Mouse (Mus musculus) liver, embryonic 15.5 days (tissue): ENCODE measurements at regions not wholly inside any gene's neighbourhood (a gene's known extent, or its start where the extent isn't known, plus 50 kb on each side); places are given as distances from the start of the nearest gene placed in this dataset.
"Not testable (repeated sequence)": the region's sequence is repeated elsewhere in the genome, so short reads cannot be mapped to it uniquely, and the experiment has no call there.

Experiments used
- ATAC-seq: fragments of 200-750 bp; cut with Nextera tagmentation; 2 replicates; pipeline ENCODE4 v1.8.0; 2017; ENCODE audit warnings: moderate number of reproducible peaks, mild to moderate bottlenecking, moderate library complexity; ENCODE audit not compliant: insufficient read depth
- H3K27ac ChIP-seq: fragments of 300-500 bp; sonication (generic); replicated peaks from 2 replicates; pipeline ENCODE4 v1.5.1; 2015; ENCODE audit warnings: mild to moderate bottlenecking, inconsistent platforms
- H3K27me3 ChIP-seq: fragments of 300-500 bp; sonication (generic); 2 replicates; pipeline ENCODE4 v1.6.1; 2015; ENCODE audit warnings: mild to moderate bottlenecking, inconsistent platforms
- H3K36me3 ChIP-seq: fragments of 300-500 bp; sonication (generic); replicated peaks from 2 replicates; pipeline ENCODE4 v1.6.1; 2015; ENCODE audit warnings: moderate library complexity, mild to moderate bottlenecking, inconsistent platforms
- H3K4me1 ChIP-seq: fragments of 300-500 bp; sonication (generic); replicated peaks from 2 replicates; pipeline ENCODE4 v1.6.1; 2015; ENCODE audit warnings: inconsistent platforms
- H3K4me2 ChIP-seq: fragments of 300-500 bp; sonication (generic); 2 replicates; pipeline ENCODE4 v1.6.1; 2015; ENCODE audit warnings: moderate library complexity, mild to moderate bottlenecking, inconsistent platforms
- H3K4me3 ChIP-seq: fragments of 300-500 bp; sonication (generic); replicated peaks from 2 replicates; pipeline ENCODE4 v1.5.1; 2015; ENCODE audit warnings: mild to moderate bottlenecking, inconsistent platforms
- H3K9ac ChIP-seq: fragments of 300-500 bp; sonication (generic); 2 replicates; pipeline ENCODE4 v1.6.1; 2015; ENCODE audit warnings: moderate library complexity, mild to moderate bottlenecking, inconsistent platforms
- H3K9me3 ChIP-seq: fragments of 300-500 bp; sonication (generic); replicated peaks from 2 replicates; pipeline ENCODE4 v1.6.1; 2016; ENCODE audit warnings: inconsistent platforms
- WGBS: fragments of 180-500 bp; shearing (Covaris S2); methylation state at CpG from one replicate; pipeline ENCODE4 v1.1.7; 2015; ENCODE audit warnings: mixed read lengths; ENCODE audit not compliant: insufficient replicate concordance; 5-methylcytosine and 5-hydroxymethylcytosine counted together

- not testable (repeated sequence) for H3K36me3 ChIP-seq, H3K4me3 ChIP-seq, H3K4me2 ChIP-seq, H3K27ac ChIP-seq, H3K27me3 ChIP-seq, H3K9me3 ChIP-seq, H3K9ac ChIP-seq, H3K4me1 ChIP-seq
- peak; percentile 86 for ATAC-seq
- 28% methylated on average over 3 of the region's 3 CpGs for WGBS
Observed at GRCm38 (mm10) chr16:3114473-3115335, 476.1 kb upstream of the Olfr161 start.

- H3K4me2 ChIP-seq, H3K4me1 ChIP-seq, H3K36me3 ChIP-seq, H3K9ac ChIP-seq, H3K27ac ChIP-seq, H3K4me3 ChIP-seq, H3K9me3 ChIP-seq, H3K27me3 ChIP-seq: not testable (repeated sequence)
- ATAC-seq = peak; percentile 84
- WGBS = 59% methylated on average over 8 of the region's 9 CpGs
Observed at GRCm38 (mm10) chr16:3115336-3116112, 475.3 kb upstream of the Olfr161 start.

- WGBS = 39% methylated on average over 2 of the region's 3 CpGs
- not testable (repeated sequence) for ATAC-seq, H3K4me1 ChIP-seq
Observed at GRCm38 (mm10) chr16:3116113-3116511, 474.7 kb upstream of the Olfr161 start.

GRCm38 (mm10) chr16:3121216-3121615 is 469.6 kb upstream of the Olfr161 start:
- H3K36me3 ChIP-seq, H3K27ac ChIP-seq, H3K9ac ChIP-seq, H3K4me2 ChIP-seq, H3K27me3 ChIP-seq, H3K9me3 ChIP-seq, ATAC-seq, H3K4me3 ChIP-seq, H3K4me1 ChIP-seq: not testable (repeated sequence)

More at GRCm38 (mm10) chr16:3116113-3116511, 474.7 kb upstream of the Olfr161 start:
- not testable (repeated sequence) for H3K9me3 ChIP-seq, H3K4me3 ChIP-seq, H3K4me2 ChIP-seq, H3K27ac ChIP-seq, H3K36me3 ChIP-seq, H3K9ac ChIP-seq, H3K27me3 ChIP-seq

- not testable (repeated sequence) for H3K4me3 ChIP-seq, H3K4me2 ChIP-seq, H3K27ac ChIP-seq, H3K36me3 ChIP-seq, H3K9ac ChIP-seq, ATAC-seq, H3K9me3 ChIP-seq, H3K4me1 ChIP-seq, H3K27me3 ChIP-seq
- WGBS = 40% methylated on average over 4 of the region's 6 CpGs
Observed at GRCm38 (mm10) chr16:3122145-3122860, 468.5 kb upstream of the Olfr161 start.

GRCm38 (mm10) chr16:3122861-3123477 is 467.9 kb upstream of the Olfr161 start:
- H3K4me3 ChIP-seq, H3K9me3 ChIP-seq, H3K27me3 ChIP-seq, H3K27ac ChIP-seq, H3K36me3 ChIP-seq, H3K4me1 ChIP-seq, H3K4me2 ChIP-seq, H3K9ac ChIP-seq: not testable (repeated sequence)
- ATAC-seq = peak; percentile 48
- 51% methylated on average over 8 of the region's 8 CpGs for WGBS

- not testable (repeated sequence) for H3K9ac ChIP-seq, H3K4me1 ChIP-seq, H3K4me2 ChIP-seq, H3K27me3 ChIP-seq, H3K27ac ChIP-seq, H3K4me3 ChIP-seq, H3K9me3 ChIP-seq, H3K36me3 ChIP-seq, ATAC-seq
- WGBS = 34% methylated on average over 2 of the region's 2 CpGs
Observed at GRCm38 (mm10) chr16:3127317-3127716, 463.5 kb upstream of the Olfr161 start.
